Mouse (Mus musculus) hindbrain, embryonic 11.5 days (tissue): Measurements from ENCODE around the gene Timmdc1. TPM values are rescaled to one million over a fixed set of nuclear protein-coding genes. Genes with fewer than 3 reads are reported as not detected.
A peak's percentile ranks its signal among the peaks of the same experiment; 100 is the strongest.

Source experiments
- ATAC-seq: fragments of 200-750 bp; cut with Nextera tagmentation; 2 replicates; pipeline ENCODE4 v1.8.0; 2017; ENCODE audit warnings: mild to moderate bottlenecking, moderate TSS enrichment, moderate library complexity; ENCODE audit not compliant: low FRiP score
- DNase-seq: peaks from one replicate; pipeline ENCODE4 v3.0.0-alpha.2; 2015; ENCODE audit warnings: low spot score
- H3K27ac ChIP-seq: fragments of 300-500 bp; sonication (generic); 2 replicates; pipeline ENCODE4 v1.5.1; 2014; ENCODE audit warnings: mild to moderate bottlenecking, low read depth, low read length
- H3K27me3 ChIP-seq: fragments of 300-500 bp; sonication (generic); 2 replicates; pipeline ENCODE4 v1.6.1; 2014; ENCODE audit warnings: mild to moderate bottlenecking, low read length, moderate library complexity, mixed read lengths; ENCODE audit not compliant: control insufficient read depth, insufficient read depth
- H3K36me3 ChIP-seq: fragments of 300-500 bp; sonication (generic); 2 replicates; pipeline ENCODE4 v1.6.1; 2014; ENCODE audit warnings: mild to moderate bottlenecking, low read length, moderate library complexity, mixed read lengths; ENCODE audit not compliant: control insufficient read depth, insufficient read depth
- H3K4me1 ChIP-seq: fragments of 300-500 bp; sonication (generic); replicated peaks from 2 replicates; pipeline ENCODE4 v1.6.1; 2014; ENCODE audit warnings: low read length, mixed read lengths; ENCODE audit not compliant: control insufficient read depth, insufficient read depth
- H3K4me2 ChIP-seq: fragments of 300-500 bp; sonication (generic); replicated peaks from 2 replicates; pipeline ENCODE4 v1.6.1; 2014; ENCODE audit warnings: mild to moderate bottlenecking, low read depth, low read length
- H3K4me3 ChIP-seq: fragments of 300-500 bp; sonication (generic); 2 replicates; pipeline ENCODE4 v1.5.1; 2014; ENCODE audit warnings: low read depth, low read length
- H3K9ac ChIP-seq: fragments of 300-500 bp; sonication (generic); 2 replicates; pipeline ENCODE4 v1.6.1; 2014; ENCODE audit warnings: low read depth, low read length
- H3K9me3 ChIP-seq: fragments of 300-500 bp; sonication (generic); 2 replicates; pipeline ENCODE4 v1.6.1; 2016; ENCODE audit warnings: low read length; ENCODE audit not compliant: control insufficient read depth
- WGBS: fragments of 180-500 bp; shearing (Covaris S2); extraction: QIAGEN DNeasy Blood & Tissue Kit; methylation state at CpG from one replicate; pipeline ENCODE4 v1.1.7; 2014; 5-methylcytosine and 5-hydroxymethylcytosine counted together
- polyA plus RNA-seq: library from polyadenylated mRNA; unstranded; fragments of >200 nt; fragmentation: Nextera tagmentation; extraction: Ambion mirVana; gene quantifications from 2 replicates; pipeline ENCODE4 v1.2.1, GENCODE M21; 2014

Gene Timmdc1
- polyA plus RNA-seq, 1 experiment from 2014 or later: 35.6 TPM

DNA sequence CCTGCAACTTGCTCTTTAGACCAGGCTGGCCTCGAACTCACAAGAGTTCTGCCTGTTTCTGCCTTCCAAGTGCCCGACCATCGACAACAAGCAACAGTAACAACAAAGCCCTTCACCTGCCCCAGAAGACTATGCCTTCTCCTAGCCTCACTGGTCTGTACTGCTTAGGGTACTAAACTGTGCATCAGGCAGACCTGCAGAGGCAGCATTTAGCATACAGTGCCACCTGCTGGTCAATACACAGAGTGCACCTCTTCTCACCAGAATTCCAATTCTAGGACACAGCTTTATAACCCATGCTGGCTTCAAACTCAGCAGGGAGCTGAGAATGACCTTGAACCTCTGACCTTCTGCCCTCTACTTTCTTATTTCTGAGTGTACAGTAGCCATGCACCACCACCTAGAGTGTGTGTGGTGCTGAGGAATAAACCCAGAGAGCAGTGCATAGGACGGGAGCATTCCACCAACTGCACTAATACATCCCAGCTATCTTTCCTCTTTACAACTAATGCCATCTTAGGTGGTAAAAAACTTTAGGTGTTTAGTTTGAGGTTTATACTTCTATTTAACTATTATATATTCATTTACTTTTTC, 16.3 kb downstream of the Timmdc1 start:
- Histone ChIP-seq H3K9me3 (no peaks in the 10 kb centered on the region), H3K4me2 (no peak overlapping the region), H3K27ac (no peak overlapping the region), H3K36me3 (peaks cover 10% of the 10 kb centered on the region), H3K4me3 (no peak overlapping the region), H3K9ac (no peak overlapping the region), H3K27me3 (no peaks in the 10 kb centered on the region), H3K4me1 (no peaks in the 10 kb centered on the region)
- DNase-seq: peak; percentile 78
- peak; percentile 67; the same call in 1 of the 2 replicates for ATAC-seq
- 75% methylated on average over 4 of the region's 4 CpGs for WGBS

DNA sequence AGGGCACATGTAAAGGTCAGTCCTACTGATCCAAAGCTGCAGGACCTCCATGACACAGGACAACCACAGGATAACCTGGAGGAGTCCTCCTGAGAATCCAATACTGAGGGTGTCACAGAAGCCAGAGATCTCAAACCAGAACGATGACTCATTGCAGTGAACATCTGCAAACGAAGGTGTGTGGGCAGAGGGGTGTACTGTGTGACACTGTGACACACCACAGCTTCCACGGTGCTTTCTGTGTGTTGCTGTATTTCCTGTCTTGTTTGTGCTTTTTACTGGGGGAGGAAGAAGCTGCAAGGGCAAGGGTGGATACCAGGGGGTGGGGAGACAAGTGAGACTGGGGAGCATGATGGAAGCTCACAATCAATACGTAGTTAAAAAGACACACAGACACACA, 18.9 kb downstream of the Timmdc1 start:
- no peaks in the 10 kb centered on the region for H3K4me1 ChIP-seq
- no peaks in the 10 kb centered on the region for H3K27me3 ChIP-seq
- H3K4me3 ChIP-seq: no peak overlapping the region
- H3K9ac ChIP-seq: no peak overlapping the region
- 89% methylated on average over 4 of the region's 4 CpGs for WGBS
- peaks cover 10% of the 10 kb centered on the region for H3K36me3 ChIP-seq
- H3K9me3 ChIP-seq: no peaks in the 10 kb centered on the region
- H3K27ac ChIP-seq: no peak overlapping the region
- H3K4me2 ChIP-seq: no peak overlapping the region
- ATAC-seq (no peak), DNase-seq (no peak)

DNA sequence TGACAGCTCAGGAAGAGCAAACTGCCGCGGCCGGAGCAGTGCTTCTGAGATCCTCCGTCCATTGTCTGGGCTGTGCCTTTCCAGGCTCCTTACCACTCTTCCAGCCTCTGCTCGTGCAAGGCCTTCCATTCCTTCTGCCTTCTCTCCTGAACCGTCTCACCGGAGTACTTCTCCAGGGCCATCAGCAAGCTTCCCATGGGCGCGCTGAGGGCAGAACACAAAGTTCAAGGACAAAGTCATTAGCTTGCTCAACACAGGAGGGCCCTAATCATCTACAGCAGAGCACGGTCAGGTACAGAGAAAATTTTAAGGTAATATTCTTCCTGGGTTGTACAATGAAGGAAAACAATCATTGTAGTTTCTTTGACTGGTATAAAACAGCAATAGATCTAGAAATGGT, 20.0 kb downstream of the Timmdc1 start:
- WGBS: 92% methylated on average over 10 of the region's 10 CpGs
- no peak overlapping the region for H3K4me2 ChIP-seq
- H3K36me3 ChIP-seq: peaks cover 8% of the 10 kb centered on the region; the same call in 1 of the 2 replicates
- H3K9ac ChIP-seq: no peak overlapping the region
- H3K9me3 ChIP-seq: no peaks in the 10 kb centered on the region
- DNase-seq (no peak), ATAC-seq (no peak)
- no peaks in the 10 kb centered on the region for H3K27me3 ChIP-seq
- H3K4me3 ChIP-seq: no peak overlapping the region
- no peaks in the 10 kb centered on the region for H3K4me1 ChIP-seq
- no peak overlapping the region for H3K27ac ChIP-seq

DNA sequence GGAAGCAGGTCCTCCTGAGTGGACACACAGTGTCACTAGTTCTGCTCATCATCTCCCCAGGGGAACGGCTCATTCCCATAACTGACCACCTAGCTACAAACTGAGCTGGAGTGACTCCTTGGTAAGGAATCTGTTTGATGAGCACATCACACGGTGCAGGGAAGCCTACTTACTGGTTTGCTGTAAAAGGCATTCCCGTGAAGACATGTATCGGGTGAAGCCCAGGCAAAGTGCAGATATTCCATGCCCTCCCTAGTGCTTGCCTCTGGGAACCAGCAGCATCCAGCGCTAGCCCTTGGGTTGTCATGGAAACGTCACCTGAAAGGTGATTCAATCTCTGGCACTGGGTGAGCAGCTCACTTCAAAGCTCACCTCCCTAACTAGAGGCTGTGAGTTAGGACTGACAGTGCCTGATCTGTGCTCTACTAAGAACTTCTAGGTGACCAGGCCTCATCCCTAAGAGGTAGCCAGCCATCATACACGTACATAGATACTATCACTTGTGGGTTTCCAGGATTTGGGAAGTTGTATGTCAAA, 25.8 kb downstream of the Timmdc1 start:
- no peaks in the 10 kb centered on the region for H3K36me3 ChIP-seq
- WGBS: 88% methylated on average over 7 of the region's 7 CpGs

DNA sequence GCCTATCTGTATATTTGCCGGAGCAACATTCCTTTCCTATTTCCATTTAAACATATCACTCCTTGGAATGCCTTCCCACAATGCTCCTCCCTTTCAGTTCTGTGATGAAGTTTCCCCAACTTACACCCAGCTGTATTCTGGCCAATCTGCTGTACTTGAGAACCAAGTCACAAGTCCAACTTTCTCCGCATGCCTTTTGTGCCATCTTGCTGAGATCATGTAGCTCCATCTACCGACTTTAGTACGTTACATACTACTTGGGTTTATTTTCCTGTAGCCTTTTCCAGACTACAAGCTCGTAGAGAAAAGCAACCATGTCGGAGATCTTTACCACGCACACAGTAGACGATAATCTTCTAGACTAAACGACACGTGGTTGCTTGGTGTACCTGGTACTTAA, 28.6 kb downstream of the Timmdc1 start:
- no peak overlapping the region for H3K4me3 ChIP-seq
- no peak for DNase-seq
- H3K4me1 ChIP-seq: no peaks in the 10 kb centered on the region
- no peak overlapping the region for H3K9ac ChIP-seq
- no peak overlapping the region for H3K27ac ChIP-seq
- ATAC-seq: no peak
- no peaks in the 10 kb centered on the region for H3K9me3 ChIP-seq
- H3K27me3 ChIP-seq: no peaks in the 10 kb centered on the region
- no peaks in the 10 kb centered on the region for H3K36me3 ChIP-seq
- 89% methylated on average over 10 of the region's 10 CpGs for WGBS
- no peak overlapping the region for H3K4me2 ChIP-seq

More for the DNA sequence above, 25.8 kb downstream of the Timmdc1 start:
- Histone ChIP-seq H3K4me3 (no peak overlapping the region), H3K27ac (no peak overlapping the region), H3K9me3 (no peaks in the 10 kb centered on the region), H3K9ac (no peak overlapping the region), H3K4me2 (no peak overlapping the region), H3K27me3 (no peaks in the 10 kb centered on the region), H3K4me1 (no peaks in the 10 kb centered on the region)
- no peak for DNase-seq
- ATAC-seq: no peak

DNA sequence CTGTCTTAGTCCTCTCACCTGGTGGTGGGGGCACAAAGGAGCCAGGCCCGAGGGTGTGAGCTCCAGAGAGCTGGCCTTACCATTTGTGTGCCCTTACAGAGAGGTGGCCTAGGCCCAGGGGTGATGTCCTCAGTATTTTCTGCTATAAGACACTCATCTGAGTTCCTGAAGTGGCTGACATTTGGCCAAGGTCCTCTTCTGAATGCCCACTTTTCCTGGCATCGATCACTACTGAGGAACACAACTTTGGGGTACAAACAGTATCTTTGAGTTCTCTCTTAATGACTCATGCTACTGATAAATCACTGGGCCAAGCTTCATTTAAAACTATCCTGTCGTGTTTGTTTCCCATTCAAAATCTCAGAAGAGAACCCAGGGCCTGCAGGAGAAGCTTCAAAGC, 29.9 kb downstream of the Timmdc1 start:
- 88% methylated on average over 3 of the region's 3 CpGs for WGBS
- H3K4me1 ChIP-seq: no peaks in the 10 kb centered on the region
- no peak overlapping the region for H3K4me3 ChIP-seq
- no peak overlapping the region for H3K4me2 ChIP-seq
- H3K36me3 ChIP-seq: no peaks in the 10 kb centered on the region
- no peak overlapping the region for H3K27ac ChIP-seq
- no peaks in the 10 kb centered on the region for H3K27me3 ChIP-seq
- no peak for DNase-seq
- no peak for ATAC-seq
- H3K9ac ChIP-seq: no peak overlapping the region
- H3K9me3 ChIP-seq: no peaks in the 10 kb centered on the region

DNA sequence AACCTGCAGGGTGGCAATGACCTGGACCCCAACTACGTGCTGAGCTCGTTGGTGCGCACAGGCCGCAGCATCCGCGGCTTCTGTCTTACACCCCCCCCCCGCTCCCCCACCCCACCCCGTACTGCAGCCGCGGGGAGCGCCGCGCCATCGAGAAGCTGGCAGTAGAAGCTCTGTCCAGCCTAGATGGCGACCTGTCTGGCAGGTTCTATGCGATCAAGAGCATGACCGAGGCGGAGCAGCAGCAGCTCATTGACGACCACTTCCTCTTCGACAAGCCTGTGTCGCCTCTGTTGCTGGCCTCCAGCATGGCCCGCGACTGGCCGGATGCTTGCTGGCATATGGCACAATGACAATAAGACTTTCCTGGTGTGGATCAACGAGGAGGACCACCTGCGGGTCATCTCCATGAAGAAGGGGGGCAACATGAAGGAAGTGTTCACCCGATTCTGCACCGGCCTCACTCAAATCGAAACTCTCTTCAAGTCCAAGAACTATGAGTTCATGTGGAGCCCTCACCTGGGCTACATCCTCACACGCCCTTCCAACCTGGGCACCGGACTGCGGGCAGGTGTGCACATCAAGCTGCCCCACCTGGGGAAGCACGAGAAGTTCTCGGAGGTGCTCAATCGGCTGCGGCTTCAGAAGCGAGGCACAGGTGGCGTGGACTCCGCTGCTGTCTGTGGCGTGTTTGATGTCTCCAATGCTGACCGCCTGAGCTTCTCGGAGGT, 38.7 kb downstream of the Timmdc1 start:
- peak overlapping the region; percentile 43 for H3K4me2 ChIP-seq
- H3K9ac ChIP-seq: no peak overlapping the region
- H3K27me3 ChIP-seq: peaks cover 6% of the 10 kb centered on the region; the same call in 1 of the 2 replicates
- H3K4me3 ChIP-seq: peak overlapping the region; percentile 21; the same call in 1 of the 2 replicates
- no peaks in the 10 kb centered on the region for H3K9me3 ChIP-seq
- ATAC-seq: peak; percentile 27; the same call in 1 of the 2 replicates
- no peak overlapping the region for H3K27ac ChIP-seq
- H3K4me1 ChIP-seq: no peaks in the 10 kb centered on the region; the same call in 1 of the 2 replicates
- H3K36me3 ChIP-seq: no peaks in the 10 kb centered on the region
- WGBS: 34% methylated on average over 41 of the region's 42 CpGs
- DNase-seq: no peak

DNA sequence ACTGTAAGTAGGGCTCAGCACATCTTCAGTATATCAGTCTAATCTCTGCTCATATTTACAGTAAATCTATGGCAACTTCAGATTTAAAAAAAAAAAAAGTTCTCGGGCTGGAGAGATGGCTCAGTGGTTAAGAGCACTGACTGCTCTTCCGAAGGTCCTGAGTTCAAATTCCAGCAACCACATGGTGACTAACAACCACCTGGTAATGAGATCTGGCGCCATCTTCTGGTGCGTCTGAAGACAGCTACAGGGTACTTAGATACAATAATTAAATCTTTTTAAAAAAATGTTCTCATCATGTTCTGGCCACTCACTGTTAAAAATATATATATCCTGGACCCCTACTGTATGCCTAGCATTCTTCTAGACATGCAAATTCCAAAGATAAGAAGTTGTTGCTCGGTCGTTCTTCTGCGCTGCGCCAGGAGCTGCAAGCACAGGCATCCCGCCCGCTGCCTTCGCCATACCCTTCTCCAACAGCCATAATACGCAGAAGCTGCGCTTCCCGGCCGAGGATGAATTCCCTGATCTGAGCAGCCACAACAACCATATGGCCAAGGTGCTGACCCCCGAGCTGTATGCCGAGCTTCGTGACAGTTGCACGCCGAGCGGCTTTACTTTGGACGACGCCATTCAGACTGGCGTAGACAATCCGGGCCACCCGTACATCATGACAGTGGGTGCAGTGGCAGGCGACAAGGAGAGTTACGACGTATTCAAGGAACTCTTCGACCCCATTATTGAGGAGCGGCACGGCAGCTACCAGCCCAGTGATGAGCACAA, 39.5 kb downstream of the Timmdc1 start:
- WGBS: 21% methylated on average over 32 of the region's 32 CpGs
- peak; percentile 17; the same call in 1 of the 2 replicates for ATAC-seq

More for the DNA sequence above, 39.5 kb downstream of the Timmdc1 start:
- peaks cover 6% of the 10 kb centered on the region; the same call in 1 of the 2 replicates for H3K27me3 ChIP-seq
- H3K4me3 ChIP-seq: peak overlapping the region; percentile 21; the same call in 1 of the 2 replicates
- H3K9me3 ChIP-seq: no peaks in the 10 kb centered on the region
- H3K4me2 ChIP-seq: peak overlapping the region; percentile 43
- no peaks in the 10 kb centered on the region for H3K36me3 ChIP-seq
- H3K4me1 ChIP-seq: no peaks in the 10 kb centered on the region; the same call in 1 of the 2 replicates
- no peak overlapping the region for H3K9ac ChIP-seq
- no peak overlapping the region for H3K27ac ChIP-seq
- DNase-seq: peak; percentile 48
